Mouse (Mus musculus): ENCODE measurements around the gene Pcnx2.

Pcnx2 gene

DNA sequence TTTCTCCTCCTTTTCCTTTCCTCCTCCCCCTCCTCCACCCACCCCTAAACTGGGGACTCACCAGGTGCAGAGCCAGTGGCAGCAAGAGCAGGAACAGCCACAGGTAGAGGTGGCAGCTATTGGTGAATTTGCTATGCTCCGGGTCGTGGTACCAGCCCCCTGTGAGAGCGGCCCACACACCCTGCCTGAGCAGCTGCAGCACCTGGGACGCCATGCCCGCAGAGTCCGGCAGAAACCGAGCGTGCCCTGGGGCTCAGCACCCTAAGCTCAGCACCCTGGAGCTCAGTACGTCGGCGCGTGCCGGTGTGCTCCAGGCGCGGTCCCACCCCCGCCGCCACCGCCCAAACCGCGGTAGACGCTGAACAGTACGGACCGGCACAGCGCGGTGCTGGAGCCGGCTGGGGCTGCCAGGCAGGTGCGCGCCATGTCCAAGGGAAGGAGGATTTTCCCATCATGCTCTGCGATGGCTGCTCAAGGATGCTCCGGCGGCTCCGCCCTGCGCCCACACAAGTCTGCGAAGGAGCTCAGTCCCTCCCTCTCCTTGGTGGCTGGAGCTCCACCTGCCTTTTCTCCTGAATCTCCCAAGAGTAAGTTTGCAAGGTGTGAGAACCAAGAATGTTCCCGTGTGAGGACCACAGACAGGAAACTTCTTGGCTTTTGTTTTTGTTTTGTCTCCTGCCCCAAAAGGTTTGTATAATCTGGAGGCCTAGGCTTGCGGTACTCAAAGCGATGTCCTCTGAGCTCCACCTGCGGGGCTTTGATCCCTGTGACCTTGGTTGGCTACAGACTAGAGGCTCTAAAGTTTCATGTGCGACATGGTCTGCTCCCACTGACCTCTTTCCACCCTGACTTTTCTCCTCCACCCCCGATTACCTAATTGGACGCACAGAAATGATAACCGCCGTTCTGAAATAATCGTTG, at the start of gene Pcnx2:
Gene Pcnx2 (minus strand): TSS at position 450 of the 921 bp plus-strand sequence.
- no peak for DNase-seq (ENCODE audit: low read depth)

DNA sequence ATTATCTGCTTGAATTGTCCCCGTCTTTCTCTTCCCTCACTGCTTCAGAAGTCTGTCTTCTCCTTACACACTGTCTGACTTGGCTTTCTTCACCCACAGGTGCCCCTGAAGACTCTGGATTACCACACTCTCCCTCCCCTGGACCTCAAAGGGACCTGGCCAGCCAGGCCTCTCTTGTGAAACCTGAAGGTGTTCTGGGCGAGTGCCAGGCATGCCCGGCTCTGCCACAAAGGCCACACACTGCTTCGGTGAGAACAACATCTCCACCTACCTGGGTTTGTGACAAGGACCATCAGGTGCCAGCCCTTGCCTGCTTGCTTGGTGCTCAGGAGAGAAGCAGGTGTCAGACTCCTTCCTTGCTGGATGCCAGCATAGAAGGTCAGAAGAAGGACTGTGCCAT, 46.4 kb upstream of the Pcnx2 start:
- DNase-seq (ENCODE audit: low read depth), result no peak

DNA sequence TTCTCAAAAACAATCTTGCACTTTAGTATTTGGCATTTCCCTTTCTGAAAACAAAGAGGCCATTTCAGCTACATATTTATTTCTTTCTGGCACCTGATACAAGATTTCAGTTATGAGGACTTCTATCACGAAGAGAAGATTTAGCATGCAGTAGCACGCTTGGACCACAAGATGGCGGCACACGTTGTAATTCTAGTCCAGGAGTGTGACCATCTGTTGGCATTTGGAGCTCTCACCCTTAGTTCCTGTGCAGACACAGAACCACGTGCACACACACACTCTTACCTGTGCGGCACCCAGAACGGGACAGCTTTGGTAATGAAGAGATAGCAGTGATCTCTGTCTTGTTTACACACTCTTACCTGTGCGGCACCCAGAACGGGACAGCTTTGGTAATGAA, 37.5 kb upstream of the Pcnx2 start:
- DNase-seq (ENCODE audit: low read depth), result peak; percentile 15

DNA sequence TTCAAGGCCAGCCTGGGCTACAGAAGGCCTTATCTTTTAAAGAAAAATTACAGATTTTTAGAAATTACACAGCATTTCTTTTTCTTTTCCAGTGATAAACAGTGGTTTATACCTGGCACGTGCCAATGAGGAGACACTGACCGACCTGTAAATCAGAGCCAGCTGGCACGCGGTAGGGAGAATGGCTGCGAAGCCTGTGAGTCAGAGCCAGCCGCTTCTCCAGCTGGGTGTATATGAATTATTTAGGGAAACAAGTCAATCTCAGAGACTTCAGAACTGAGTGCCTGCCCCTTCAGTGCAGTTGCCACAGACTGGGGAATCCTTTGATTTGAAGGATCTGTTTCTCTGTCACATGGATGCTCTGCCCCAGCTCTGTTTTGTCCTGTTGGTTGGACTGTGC, 33.7 kb upstream of the Pcnx2 start:
- no peak for DNase-seq (ENCODE audit: low read depth)

DNA sequence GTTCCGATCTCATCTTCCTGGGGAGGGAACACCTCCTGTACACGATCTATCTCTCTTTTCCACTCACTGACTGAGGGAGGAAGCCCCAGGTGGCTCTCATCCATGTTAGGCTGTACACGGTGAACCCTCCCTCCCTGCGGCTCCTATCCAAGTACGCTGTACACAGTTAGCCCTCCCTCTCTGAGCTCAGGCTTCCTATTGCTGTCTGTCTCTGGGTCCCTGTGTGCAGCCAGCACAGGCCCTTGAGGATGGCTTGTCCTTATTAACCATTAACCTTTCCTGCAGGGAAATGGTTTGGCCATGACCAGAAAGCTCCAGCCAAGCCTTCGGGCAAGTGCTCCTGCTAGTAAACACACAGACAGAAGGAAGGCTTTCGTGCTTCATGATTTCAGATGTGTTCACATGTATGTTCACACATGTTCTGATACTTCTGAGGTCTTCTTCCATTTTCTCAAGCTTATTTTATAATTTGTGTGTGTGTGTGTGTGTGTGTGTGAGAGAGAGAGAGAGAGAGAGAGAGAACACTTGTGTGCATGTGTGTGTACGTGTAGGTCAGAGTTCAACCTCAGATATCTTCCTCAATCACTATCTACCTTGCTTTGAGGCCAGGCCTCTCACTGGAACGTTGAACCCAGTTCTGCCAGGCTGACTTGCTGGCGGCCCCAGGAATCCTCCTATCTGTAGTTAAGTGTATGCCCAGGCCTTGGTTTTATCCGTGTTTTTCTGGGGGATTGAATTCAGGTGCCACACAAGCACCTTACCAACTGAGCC, 32.3 kb upstream of the Pcnx2 start:
- no peak for DNase-seq (ENCODE audit: low read depth)

DNA sequence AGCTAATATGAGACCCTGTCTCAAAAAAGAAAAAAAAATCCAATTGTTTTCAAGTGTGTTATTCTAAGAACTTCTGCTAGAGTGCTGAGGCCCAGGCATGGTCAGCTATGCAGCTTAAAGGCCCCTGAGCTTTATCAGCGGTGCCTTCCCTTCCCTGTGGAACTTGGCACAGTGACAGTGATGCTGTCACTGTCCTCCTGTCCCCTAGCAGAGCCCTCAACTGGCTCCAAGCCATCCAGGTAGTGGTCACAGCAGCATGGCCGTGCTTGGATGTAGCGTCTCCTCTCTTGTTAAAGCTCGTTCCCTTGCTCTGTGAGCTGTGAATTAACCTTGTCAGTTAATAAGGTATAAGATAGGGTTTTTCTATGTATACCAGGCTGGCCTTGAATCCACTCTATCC, 28.5 kb upstream of the Pcnx2 start:
- no peak for DNase-seq (ENCODE audit: low read depth)

DNA sequence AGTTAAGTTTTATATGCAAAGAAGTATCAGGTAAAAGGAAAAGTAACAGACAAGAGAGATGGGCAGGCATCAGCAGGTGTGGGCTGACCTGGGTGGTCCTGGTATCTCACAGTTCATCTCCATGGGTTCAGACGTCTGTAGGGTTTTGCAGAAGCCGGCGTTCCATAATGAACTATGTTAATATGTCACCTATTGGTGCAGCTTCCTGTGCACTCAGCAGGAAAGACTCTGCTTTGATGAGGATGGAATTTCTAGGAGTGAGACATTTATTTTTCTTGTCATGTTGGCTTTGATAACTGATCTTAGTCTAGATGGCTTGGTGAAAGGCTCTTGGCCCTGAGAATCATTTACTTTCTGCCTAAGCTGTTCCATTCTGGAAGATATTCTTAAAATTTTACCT, 24.2 kb upstream of the Pcnx2 start:
- no peak for DNase-seq (ENCODE audit: low read depth)

DNA sequence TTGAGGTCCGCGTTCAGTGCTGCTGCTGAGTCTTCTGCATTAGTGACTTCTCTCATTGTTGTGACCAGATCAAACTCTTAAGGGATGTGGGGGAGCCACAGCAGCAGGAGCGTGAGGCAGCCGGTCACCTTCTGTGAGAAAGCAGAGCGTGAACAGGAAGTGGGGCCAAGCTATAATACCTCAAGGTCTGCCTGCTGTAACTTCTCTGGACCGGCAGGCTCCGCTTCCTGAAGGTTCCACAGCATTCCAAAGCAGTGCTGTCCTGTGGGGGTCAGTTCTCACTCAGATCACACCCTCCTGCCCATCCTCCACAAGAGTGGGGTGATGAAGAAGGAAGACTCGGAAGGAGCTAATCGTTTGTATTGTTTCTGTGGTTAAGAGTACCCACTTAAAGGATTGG, 22.6 kb upstream of the Pcnx2 start:
- DNase-seq (ENCODE audit: low read depth), result no peak

DNA sequence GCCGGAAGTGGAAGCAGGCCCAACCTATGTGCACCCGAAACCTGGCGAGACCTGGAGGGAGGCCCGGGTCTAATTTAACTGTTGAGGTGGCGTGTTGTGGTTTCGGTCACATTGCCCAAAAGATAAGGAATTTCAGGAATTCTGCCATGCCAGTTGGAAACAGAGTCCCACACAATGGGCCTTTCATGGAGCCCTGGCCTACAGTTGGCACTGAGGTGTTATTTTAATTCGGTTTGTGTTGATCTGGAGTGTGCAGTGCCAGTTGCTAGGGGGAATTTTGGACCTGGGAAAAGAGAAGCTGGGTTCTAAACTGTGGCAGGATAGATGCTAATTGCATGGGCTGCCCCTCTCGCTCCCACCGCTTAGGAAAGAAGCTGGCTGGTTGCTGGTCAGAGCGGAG, 22.2 kb upstream of the Pcnx2 start:
- DNase-seq (ENCODE audit: low read depth), result no peak

DNA sequence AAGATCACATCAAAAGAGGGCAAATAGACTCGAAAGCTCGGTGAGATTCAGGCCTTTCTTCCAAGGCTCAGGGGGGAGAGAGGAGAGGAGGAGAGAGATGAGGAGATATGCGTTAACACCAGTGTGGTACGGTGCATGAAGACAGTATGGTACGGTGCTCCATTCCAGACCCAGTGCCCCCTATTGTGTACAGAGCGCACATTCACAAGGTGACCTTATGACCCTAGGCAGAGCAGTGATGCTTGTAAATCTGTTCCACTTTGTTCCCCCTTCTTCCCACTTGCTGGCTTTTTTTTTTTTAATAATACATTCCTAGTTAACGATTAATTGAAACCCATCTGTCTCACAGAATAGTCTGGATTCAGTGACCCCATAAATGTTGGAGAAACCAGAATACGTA, 21.4 kb upstream of the Pcnx2 start:
- no peak for DNase-seq (ENCODE audit: low read depth)

DNA sequence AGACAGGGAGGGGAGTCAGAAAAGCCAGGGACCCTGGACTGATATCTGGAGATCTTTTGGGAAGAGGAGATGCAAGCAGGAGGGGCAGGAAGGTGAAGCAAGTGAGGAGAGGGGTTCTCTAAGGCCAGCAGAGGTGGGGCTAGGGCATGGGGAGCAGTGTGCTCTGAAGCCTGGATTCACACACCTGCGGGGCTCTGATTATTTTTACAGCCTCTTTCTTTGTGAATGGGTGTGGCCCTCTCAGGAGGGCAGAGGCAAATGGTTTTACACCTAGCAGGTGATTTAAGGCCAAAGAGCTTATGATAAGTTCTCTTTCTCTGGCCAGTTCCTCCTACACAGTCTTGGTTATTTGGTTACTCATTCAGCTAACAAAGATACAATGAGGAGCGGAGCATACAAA, 20.6 kb upstream of the Pcnx2 start:
- no peak for DNase-seq (ENCODE audit: low read depth)

DNA sequence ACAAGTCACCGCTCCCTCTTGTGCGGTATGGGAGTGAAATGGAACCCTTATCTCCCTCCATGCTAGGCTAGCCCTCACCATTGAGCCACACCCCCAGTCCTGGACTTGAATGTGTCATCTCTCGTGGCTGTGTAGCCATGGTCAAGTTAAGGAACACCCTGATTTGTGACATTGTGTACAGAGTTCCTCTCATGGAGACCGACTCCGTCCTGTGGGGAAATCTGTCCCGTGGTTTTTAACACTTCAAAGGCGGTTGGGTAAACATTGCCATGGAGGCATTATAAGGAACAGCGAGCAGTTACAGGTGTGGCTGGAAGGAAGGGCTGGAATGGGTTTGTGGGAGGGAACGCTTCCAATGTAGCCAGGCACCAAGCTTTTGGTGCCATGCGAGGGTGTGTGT, 18.9 kb upstream of the Pcnx2 start:
- no peak for DNase-seq (ENCODE audit: low read depth)

DNA sequence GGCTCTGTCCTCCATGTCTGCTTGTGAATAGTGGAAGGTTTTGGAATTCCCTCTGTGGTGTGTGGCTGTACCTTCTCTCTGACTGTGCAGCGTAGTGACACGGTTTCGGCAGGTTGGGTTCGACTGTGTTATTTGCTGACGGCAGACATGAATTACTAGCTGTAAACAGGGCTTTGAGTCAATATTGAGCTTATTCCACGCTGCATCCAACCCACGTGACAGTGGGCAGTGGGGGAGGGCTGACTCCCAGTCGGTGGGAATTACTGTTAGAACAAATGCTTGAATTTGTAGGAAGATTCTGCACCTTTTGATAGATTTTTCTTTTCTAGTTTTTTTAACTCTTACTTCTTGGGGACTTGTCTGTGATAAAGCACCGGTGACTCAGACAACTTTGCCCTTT, 16.3 kb upstream of the Pcnx2 start:
- no peak for DNase-seq (ENCODE audit: low read depth)

DNA sequence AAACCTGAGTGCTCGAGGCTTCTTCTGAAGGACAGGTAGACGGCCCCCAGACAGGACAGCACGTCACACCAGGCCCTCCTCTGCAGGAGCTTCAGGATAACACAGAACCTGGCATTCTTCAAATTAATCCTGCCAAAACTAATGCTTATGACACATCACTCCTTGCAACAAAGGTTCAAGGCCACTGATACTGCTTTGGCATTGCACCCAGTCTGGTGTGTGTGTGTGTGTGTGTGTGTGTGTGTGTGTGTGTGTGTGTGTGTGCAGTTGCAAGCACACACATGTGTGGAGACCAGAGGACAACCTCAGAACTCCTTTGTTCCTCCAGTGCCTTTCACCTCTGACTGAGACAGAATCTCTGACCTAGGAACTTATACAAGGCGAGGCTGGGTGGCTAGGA, 15.1 kb upstream of the Pcnx2 start:
- DNase-seq (ENCODE audit: low read depth), result no peak

DNA sequence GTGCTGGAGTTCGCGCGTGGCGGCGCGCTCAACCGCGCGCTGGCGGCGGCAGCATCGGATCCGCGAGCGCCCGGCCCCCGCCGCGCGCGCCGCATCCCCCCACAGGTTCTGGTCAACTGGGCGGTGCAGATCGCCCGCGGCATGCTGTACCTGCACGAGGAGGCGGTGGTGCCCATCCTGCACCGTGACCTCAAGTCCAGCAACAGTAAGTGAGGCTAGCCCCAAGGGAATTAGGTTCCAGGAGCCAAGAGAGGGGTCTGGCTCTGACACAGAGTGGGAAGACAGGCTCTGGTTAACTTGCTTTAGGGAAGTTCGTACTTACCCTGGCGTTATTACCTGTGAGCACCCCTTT, 13.1 kb upstream of the Pcnx2 start:
- DNase-seq (ENCODE audit: low read depth), result no peak

DNA sequence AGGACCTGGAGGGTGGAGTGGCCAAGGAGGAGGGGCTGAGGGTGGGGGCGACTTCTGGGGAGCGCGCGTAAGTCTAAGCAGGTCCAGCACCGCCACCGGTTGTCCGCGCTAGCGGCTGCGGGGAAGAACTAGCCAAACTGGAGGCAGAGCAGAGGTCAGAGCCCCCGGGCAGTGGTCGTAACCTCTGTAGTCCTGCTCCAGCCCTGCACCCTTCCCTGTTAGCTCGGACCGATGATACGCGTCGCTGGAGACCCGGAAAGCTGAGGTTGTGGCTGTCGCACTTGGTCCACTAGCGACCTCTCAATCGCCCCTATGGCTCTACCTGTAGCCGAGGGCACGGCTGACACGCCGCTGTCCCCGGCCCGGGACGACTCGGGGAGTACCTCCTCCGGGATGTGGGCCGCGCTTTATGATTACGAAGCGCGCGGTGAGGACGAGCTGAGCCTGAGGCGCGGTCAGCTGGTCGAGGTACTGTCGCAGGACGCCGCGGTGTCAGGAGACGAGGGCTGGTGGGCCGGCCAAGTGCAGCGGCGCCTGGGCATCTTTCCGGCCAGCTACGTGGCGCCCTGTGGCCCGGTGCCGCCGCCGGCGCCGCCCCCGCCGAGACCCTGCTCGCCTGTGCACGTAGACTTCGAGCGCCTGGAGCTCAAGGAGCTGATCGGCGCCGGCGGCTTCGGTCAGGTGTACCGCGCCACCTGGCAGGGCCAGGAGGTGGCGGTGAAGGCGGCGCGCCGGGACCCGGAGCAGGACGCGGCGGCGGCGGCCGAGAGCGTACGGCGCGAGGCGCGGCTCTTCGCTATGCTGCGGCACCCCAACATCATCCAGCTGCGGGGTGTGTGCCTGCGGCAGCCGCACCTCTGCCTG, 12.5 kb upstream of the Pcnx2 start, which contains the start of gene Map3k21:
Gene Map3k21 (plus strand): TSS at position 86 of the 864 bp plus-strand sequence.
- no peak for DNase-seq (ENCODE audit: low read depth)

DNA sequence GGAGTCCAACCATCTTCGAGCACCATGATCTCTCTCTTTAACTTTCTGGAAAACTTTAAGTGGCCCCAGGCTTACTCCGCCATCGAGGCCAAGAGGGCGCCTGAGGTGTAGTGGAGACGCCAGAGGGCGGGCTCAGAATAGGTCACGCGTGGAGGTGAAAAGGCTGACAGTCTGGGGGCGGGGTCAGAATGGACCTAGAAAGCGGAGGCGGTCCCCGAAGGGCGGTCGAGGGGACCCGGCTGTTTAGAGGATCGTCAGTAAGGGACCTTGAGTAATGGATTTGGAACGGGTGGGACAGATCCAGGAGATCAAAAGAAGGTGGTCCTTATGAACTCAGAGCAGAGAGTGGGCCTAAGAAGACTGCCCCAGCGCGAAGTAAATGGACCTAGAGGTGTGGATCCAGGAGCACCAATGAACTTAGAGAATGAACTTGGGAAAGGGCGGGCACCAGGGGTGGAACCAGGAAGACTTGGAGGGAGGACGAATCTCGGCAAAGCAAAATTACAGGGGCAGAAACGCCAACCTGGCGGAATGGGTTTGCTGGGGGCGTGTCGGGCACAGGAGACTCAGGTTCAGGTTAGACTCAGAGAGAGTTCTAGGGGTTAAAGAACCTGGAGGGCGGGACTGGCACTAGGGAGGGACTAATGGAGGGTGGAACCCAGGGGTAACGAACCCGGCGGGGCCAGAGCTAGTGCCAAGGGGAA, 11.7 kb upstream of the Pcnx2 start:
- no peak for DNase-seq (ENCODE audit: low read depth)

DNA sequence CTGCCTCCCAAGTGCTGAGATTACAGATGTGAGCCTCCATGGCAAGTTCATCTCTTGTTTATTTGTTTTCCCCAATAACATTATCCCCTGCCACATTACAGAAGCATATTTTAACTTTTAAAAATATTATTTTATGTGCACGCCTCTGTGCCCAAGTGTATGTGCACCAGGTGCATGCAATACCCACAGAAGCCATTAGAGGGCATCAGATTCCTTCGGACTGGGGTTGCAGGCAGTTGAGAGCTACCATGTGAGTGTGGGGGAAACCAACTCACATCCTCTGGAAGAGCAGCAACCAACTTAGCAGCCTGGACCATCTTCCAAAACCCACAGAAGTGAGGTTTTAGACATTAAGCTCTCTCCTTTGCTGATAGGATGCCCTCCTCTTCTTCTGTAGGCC, 9.2 kb upstream of the Pcnx2 start:
- no peak for DNase-seq (ENCODE audit: low read depth)

DNA sequence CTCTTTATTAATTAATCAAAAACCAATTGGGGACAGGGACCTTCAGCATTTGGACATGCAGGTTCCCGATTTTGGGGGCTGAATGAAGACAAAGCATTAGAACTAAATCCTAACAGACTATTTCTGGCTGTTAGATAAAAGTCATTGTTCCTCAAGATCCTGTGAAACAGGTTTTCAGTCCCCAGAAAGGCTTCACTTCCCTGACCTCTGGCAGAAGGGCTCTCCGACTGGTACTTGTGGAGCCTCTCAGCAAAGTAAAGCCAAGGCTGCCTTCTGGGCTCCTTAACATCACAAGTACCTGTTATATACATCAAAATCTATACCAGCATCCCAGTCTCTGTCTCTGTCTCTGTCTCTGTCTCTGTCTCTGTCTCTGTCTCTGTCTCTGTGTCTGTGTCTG, 7.2 kb upstream of the Pcnx2 start:
- DNase-seq (ENCODE audit: low read depth), result no peak

DNA sequence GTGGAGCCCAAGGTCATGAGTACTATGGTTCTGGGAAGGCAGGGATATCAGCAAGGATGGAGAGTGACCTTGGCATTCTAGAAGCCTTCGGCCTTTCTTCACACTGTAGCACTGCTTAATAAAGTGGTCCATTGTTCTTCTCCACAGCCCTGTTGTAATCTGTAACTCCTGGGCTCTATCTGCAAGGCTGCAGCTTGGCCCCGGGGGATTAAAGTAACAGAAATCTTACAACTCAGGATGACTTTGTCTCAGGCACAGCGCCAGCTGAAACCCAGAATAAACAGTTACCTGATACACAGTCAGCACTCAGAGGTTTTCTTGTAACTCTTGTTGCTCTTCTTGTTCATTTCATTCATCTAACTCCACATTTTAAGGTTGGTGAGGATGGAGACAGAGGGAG, 4.4 kb upstream of the Pcnx2 start:
- DNase-seq (ENCODE audit: low read depth), result no peak

DNA sequence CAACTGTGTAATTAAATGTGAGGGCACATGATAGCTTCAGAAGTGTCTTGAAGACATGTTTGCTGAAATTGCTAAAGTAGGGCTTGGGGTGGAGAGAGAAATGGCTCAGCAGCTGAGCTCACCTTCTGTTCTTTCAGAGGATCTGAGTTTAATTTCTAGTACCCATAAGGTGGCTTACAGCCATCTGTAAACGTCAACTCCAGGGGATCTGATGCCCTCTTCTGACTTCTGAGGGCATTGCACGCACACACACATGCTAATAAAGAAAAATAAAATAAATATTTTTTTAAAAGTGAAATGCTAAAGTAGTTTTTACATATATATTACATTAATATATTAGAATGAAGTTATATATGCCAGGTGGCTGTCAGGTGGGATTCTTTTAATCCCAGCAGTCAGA, 3.0 kb upstream of the Pcnx2 start:
- no peak for DNase-seq (ENCODE audit: low read depth)

DNA sequence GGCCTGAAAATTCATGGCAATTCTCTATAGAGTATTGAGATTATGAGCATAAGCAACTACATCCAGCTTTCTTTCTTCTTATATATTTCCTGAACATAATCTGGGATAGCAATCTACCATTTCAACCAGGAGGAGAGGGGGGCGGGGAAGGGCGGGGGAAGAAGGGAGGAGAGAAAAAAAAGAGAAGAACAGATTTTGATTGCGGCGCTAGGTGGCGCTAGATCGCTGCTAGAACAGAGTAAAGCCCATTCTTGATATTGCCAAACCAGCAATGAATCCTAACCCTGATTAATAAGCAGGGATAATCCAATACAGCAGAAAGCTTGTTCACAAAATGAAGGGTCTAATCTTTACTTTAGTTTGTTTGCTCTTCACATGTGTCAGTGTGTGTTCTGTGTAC, 782 bp upstream of the Pcnx2 start:
- peak; percentile 39 for DNase-seq (ENCODE audit: low read depth)
